Mouse (Mus musculus) hindbrain, embryonic 13.5 days (tissue): Measurements from ENCODE around the gene Cdc34. TPM values are rescaled to one million over a fixed set of nuclear protein-coding genes. Genes with fewer than 3 reads are reported as not detected.
"Not testable (repeated sequence)": the region's sequence is repeated elsewhere in the genome, so short reads cannot be mapped to it uniquely, and the experiment has no call there.

Experiments used
- ATAC-seq: fragments of 200-750 bp; cut with Nextera tagmentation; 2 replicates; pipeline ENCODE4 v1.8.0; 2017; ENCODE audit warnings: moderate TSS enrichment; ENCODE audit not compliant: low FRiP score
- H3K27ac ChIP-seq: fragments of 300-500 bp; sonication (generic); 2 replicates; pipeline ENCODE4 v1.5.1; 2015; ENCODE audit warnings: inconsistent platforms, mild to moderate bottlenecking, moderate library complexity
- H3K27me3 ChIP-seq: fragments of 300-500 bp; sonication (generic); 2 replicates; pipeline ENCODE4 v1.6.1; 2015; ENCODE audit warnings: mild to moderate bottlenecking, inconsistent platforms
- H3K36me3 ChIP-seq: fragments of 300-500 bp; sonication (generic); 2 replicates; pipeline ENCODE4 v1.6.1; 2015; ENCODE audit warnings: mild to moderate bottlenecking, inconsistent platforms
- H3K4me1 ChIP-seq: fragments of 300-500 bp; sonication (generic); replicated peaks from 2 replicates; pipeline ENCODE4 v1.6.1; 2015; ENCODE audit warnings: inconsistent platforms
- H3K4me2 ChIP-seq: fragments of 300-500 bp; sonication (generic); 2 replicates; pipeline ENCODE4 v1.6.1; 2015; ENCODE audit warnings: inconsistent platforms, mild to moderate bottlenecking, moderate library complexity
- H3K4me3 ChIP-seq: fragments of 300-500 bp; sonication (generic); 2 replicates; pipeline ENCODE4 v1.5.1; 2015; ENCODE audit warnings: mild to moderate bottlenecking, inconsistent platforms
- H3K9ac ChIP-seq: fragments of 300-500 bp; sonication (generic); 2 replicates; pipeline ENCODE4 v1.6.1; 2015; ENCODE audit warnings: mild to moderate bottlenecking, inconsistent platforms
- H3K9me3 ChIP-seq: fragments of 300-500 bp; sonication (generic); 2 replicates; pipeline ENCODE4 v1.6.1; 2016; ENCODE audit warnings: inconsistent platforms
- WGBS: fragments of 180-500 bp; shearing (Covaris S2); methylation state at CpG from one replicate; pipeline ENCODE4 v1.1.7; 2015; 5-methylcytosine and 5-hydroxymethylcytosine counted together
- polyA plus RNA-seq: library from polyadenylated mRNA; unstranded; fragments of >200 nt; fragmentation: Nextera tagmentation; extraction: Ambion mirVana; gene quantifications from 2 replicates; pipeline ENCODE4 v1.2.1, GENCODE M21; 2015

The Cdc34 gene
- polyA plus RNA-seq, 1 experiment from 2014 or later, result 92.7 TPM

DNA sequence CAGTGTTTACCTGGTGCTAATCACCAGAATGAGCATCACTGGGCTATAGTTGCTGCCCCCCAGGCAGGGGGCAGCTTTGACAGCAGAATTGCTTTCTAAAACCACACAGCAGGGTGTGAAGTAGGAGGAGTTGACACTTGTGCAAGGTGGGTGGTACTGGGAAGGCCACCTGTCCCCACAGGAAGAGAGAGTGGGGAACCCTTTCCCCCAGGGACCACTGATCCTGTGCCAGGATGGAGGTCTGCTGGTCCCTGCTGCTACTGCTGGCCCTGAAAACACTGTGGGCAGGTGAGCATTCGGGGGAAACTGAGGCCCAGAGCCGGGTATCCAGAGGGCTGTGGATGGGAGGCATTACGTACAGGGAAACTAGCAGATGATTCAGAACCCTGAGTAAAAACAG is 7.2 kb downstream of the Cdc34 start:
- ATAC-seq, result no peak
- H3K4me1 ChIP-seq, result peaks cover 3% of the 10 kb centered on the region
- H3K27me3 ChIP-seq, result no peaks in the 10 kb centered on the region
- WGBS, result 98% methylated on average over 3 of the region's 3 CpGs
- H3K9me3 ChIP-seq, result no peaks in the 10 kb centered on the region
- H3K9ac ChIP-seq, result no peak overlapping the region
- H3K4me3 ChIP-seq, result no peak overlapping the region
- H3K4me2 ChIP-seq, result no peak overlapping the region
- peaks cover 56% of the 10 kb centered on the region for H3K36me3 ChIP-seq
- no peak overlapping the region for H3K27ac ChIP-seq

DNA sequence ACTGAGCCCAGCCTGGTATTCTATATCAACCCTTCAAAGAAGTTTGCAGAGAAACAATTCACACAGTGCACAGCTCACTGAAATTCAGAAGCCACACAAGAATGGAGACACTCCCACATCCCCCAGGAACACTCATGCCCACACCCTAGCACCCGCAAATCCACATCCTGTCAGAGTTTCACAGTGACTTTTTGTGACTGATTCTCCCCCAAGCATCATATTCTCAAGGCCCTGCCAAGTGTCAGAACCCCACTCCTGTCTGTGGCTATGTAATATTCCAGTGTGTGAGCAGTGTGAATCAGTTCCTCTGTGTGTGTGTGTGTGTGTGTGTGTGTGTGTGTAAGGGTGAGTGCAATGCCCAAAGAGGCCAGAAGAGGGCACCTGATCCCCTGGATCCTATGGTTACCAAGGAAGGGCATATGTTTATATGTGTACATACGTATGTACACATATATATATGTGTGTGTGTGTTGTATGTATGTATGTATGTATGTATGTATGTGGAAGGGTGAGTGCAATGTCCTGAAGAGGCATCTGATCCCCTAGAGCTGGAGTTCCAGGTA is 10.1 kb downstream of the Cdc34 start:
- 94% methylated on average over 2 of the region's 2 CpGs for WGBS
- H3K4me3 ChIP-seq, result no peak overlapping the region
- H3K27me3 ChIP-seq, result no peaks in the 10 kb centered on the region
- H3K36me3 ChIP-seq, result peaks cover 29% of the 10 kb centered on the region
- H3K9me3 ChIP-seq, result no peaks in the 10 kb centered on the region
- no peak overlapping the region for H3K9ac ChIP-seq
- H3K4me2 ChIP-seq, result no peak overlapping the region
- no peak for ATAC-seq
- H3K27ac ChIP-seq, result no peak overlapping the region
- H3K4me1 ChIP-seq, result no peaks in the 10 kb centered on the region

DNA sequence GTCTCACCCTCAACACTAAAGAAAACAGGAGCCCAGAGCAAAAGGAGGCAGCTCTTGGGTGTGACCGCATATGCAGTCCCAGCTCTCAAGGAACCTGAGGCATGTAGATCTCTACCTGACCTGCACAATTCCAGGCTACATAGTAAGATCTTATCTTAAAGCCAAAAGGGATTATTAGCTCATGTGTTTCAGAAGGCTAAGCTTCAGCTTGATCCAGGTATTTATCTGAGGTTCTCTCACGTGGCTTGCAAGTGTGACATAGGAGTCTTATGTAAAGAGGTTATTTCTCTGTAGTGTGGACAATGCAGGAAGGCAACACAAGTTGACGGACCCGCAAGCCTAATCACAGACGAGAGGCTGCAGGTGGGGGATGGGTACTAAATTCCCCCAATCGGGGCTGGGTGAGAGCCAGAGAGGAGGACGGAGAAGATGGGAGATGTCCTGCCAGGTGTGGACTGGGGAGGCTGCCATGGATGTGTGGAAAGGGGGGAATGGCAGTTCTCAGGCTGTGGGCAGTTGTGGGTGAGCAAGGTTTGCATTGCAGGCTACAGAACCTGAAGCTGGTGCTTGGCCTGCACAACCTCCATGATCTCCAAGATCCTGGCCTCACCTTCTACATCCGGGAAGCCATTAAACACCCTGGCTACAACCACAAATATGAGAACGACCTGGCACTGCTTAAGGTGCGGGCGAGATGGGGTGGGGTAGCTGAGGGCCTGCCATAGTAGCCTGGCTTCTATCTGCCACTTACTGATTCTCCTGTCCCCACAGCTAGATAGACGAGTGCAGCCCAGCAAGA is 11.8 kb downstream of the Cdc34 start:
- Histone ChIP-seq H3K4me3 (no peak overlapping the region), H3K27ac (no peak overlapping the region), H3K27me3 (no peaks in the 10 kb centered on the region), H3K36me3 (peaks cover 12% of the 10 kb centered on the region), H3K4me1 (no peaks in the 10 kb centered on the region), H3K4me2 (no peak overlapping the region), H3K9me3 (no peaks in the 10 kb centered on the region), H3K9ac (no peak overlapping the region; the same call in 1 of the 2 replicates)
- WGBS, result 82% methylated on average over 12 of the region's 12 CpGs
- no peak for ATAC-seq

DNA sequence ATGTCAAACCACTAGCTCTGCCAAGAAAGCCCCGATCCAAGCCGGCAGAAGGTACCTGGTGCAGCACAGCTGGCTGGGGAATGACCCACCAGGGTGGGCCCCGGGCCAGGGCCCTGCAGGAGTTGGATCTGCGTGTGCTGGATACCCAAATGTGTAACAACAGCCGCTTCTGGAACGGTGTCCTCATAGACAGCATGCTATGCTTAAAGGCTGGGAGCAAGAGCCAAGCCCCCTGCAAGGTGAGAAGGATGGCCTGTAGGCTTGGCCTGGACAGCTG is 12.3 kb downstream of the Cdc34 start:
- no peak overlapping the region for H3K4me3 ChIP-seq
- ATAC-seq, result no peak
- H3K9ac ChIP-seq, result no peak overlapping the region; the same call in 1 of the 2 replicates
- no peaks in the 10 kb centered on the region for H3K27me3 ChIP-seq
- H3K4me1 ChIP-seq, result no peaks in the 10 kb centered on the region
- WGBS, result 84% methylated on average over 6 of the region's 6 CpGs
- H3K4me2 ChIP-seq, result no peak overlapping the region
- H3K36me3 ChIP-seq, result peaks cover 6% of the 10 kb centered on the region
- no peak overlapping the region for H3K27ac ChIP-seq
- no peaks in the 10 kb centered on the region for H3K9me3 ChIP-seq

DNA sequence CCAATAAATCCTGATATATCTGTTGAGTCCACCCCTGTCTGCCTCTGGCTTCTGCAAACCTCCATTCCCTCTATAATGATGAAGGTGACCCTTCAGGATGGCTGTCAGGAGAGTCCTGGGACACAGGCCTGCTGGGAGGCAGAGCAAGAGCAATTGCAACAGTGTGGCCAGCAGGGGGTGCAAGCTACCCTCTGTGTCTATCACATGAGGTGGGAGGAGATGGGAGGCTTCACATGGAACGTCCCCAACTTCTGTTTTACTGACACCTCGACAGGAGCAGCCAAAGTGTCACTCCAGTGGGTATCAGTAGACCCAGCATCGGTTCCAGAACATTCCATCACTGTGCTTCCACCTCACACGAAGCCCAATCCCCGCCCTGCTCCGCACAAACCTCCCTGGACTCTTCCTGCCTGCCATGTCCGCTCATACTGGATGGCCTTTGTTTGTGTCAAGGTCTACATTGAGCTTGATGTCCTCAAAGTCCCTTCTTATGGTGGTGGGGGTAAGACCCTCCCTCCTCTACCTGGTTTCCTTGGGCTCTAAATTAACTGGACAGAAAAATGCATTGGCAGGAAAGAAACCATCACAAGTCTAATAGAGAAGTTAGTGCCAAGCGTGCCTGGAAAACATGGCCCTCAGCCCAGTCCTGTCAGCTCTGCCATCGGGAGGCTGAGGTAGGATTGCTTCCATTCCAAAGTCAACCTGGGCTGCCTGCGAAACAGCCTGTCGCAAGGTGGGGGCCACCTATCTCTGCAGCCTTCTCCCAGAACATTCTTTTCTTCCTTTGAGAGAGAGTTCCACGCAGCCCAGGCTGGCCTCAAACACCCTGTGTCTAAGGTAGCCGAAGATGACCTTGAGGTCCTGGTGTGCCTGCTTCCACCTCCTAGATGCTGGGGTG is 13.5 kb downstream of the Cdc34 start:
- Histone ChIP-seq H3K27me3 (no peaks in the 10 kb centered on the region), H3K4me1 (no peaks in the 10 kb centered on the region), H3K27ac (no peak overlapping the region), H3K36me3 (no peaks in the 10 kb centered on the region), H3K4me2 (no peak overlapping the region), H3K9ac (peak overlapping the region; percentile 13; the same call in 1 of the 2 replicates), H3K9me3 (no peaks in the 10 kb centered on the region), H3K4me3 (no peak overlapping the region)
- WGBS, result 70% methylated on average over 13 of the region's 13 CpGs
- peak; percentile 11; the same call in 1 of the 2 replicates for ATAC-seq

DNA sequence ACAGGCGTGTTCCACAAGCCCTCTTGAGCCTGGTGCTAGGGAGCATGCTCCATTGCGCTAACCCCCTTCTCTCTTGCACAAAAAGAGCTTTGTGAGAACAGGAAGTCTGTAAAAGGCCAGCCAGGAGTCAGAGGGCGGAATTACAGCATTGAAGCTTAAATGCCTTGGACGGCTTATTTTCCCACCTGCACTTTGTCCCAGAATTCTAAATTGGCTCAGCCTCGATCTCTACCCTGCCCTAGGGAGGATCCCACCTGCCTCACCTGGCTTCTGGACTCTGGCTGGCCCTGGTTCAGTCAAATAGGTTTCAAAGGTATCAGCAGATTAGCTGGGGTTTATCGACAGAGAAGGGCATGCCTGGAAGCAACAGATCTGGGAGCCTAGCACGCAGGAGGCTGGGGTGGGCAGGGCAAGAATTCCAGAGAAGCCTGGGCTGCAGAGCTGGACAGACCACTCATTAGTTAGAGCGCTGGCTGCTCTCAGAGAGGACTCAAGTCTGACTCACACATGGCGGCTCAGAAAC is 14.2 kb downstream of the Cdc34 start:
- Histone ChIP-seq H3K9me3 (no peaks in the 10 kb centered on the region), H3K27me3 (no peaks in the 10 kb centered on the region), H3K4me3 (no peak overlapping the region), H3K4me1 (no peaks in the 10 kb centered on the region), H3K36me3 (no peaks in the 10 kb centered on the region), H3K27ac (0 out of 2 replicates have a peak overlapping the region, but pooled peaks have one; percentile 23), H3K4me2 (no peak overlapping the region), H3K9ac (no peak overlapping the region)
- 70% methylated on average over 9 of the region's 9 CpGs for WGBS
- no peak for ATAC-seq

DNA sequence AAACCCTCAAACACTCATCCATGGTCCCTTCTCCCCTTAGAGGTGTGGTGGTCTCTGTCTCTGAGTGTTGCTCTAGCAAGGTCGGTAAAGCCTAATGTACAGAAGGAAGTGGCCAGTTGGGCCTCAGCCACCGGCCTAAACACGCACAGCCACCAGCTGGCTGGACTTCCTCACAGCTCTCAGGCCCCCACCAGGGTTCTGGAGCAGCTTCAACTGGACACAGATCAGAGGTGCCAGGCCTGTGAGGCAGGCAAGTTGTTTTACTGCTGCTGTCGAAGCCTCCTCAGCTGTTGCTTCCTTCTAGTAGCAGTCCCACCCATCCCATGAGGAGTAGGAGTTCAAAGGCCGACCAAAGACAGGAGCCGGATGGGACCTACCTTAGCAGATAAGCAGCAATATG is 15.9 kb downstream of the Cdc34 start:
- 76% methylated on average over 6 of the region's 6 CpGs for WGBS

DNA sequence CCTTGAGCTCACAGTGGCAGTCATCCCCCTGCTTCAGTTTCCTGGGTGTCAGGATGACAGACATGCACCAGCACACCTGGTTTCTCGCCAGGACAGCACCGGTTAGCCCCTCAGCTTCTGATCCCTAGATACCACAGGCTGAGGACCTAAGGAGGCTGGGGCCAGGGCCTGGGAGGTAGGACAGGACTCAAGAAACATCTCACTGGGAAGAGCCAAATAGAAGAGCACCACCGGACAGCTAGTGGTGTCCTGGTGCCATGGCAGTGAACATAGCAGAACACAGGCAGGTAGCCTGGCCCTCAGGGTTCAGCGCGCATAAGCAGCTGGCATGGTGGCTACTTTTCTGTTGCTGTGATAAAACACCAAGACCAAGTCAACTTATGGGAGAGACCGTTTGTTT is 16.5 kb downstream of the Cdc34 start:
- no peak for ATAC-seq

More for the DNA sequence above, 15.9 kb downstream of the Cdc34 start:
- Histone ChIP-seq H3K9me3 (no peaks in the 10 kb centered on the region), H3K9ac (no peak overlapping the region), H3K27me3 (no peaks in the 10 kb centered on the region), H3K4me3 (no peak overlapping the region), H3K27ac (no peak overlapping the region), H3K36me3 (no peaks in the 10 kb centered on the region), H3K4me1 (no peaks in the 10 kb centered on the region), H3K4me2 (no peak overlapping the region)
- no peak for ATAC-seq

DNA sequence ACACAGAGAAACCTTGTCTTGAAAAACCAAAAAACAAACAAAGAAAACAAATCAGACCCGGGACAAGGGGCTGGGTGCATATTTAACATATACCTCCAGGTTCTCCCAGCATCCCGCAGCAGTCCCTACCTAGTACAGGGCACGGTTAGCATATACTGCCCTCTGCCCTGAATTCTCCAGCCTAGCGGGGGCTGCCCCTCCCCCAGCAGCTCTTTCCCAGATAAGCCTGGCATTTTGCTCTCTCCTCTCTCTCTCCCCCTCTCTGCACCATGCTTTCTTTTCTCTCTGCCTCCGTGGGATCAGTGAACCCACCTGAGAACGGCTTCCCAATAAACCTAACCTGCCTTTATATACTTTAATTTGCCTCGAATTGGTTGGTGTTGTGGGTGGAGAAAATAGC is 18.7 kb downstream of the Cdc34 start:
- Histone ChIP-seq H3K4me2 (no peak overlapping the region), H3K27ac (no peak overlapping the region), H3K4me1 (peaks cover 9% of the 10 kb centered on the region), H3K36me3 (no peaks in the 10 kb centered on the region), H3K9me3 (no peaks in the 10 kb centered on the region), H3K27me3 (no peaks in the 10 kb centered on the region), H3K9ac (0 out of 2 replicates have a peak overlapping the region, but pooled peaks have one; percentile 24), H3K4me3 (no peak overlapping the region)
- ATAC-seq, result no peak
- WGBS, result 55% methylated on average over 7 of the region's 7 CpGs

More for the DNA sequence above, 16.5 kb downstream of the Cdc34 start:
- H3K27me3 ChIP-seq, result no peaks in the 10 kb centered on the region
- no peak overlapping the region; the same call in 1 of the 2 replicates for H3K27ac ChIP-seq
- no peak overlapping the region for H3K4me3 ChIP-seq
- WGBS, result 95% methylated on average over 6 of the region's 6 CpGs
- H3K4me1 ChIP-seq, result no peaks in the 10 kb centered on the region
- H3K9me3 ChIP-seq, result no peaks in the 10 kb centered on the region
- H3K9ac ChIP-seq, result no peak overlapping the region
- H3K4me2 ChIP-seq, result no peak overlapping the region
- H3K36me3 ChIP-seq, result no peaks in the 10 kb centered on the region

DNA sequence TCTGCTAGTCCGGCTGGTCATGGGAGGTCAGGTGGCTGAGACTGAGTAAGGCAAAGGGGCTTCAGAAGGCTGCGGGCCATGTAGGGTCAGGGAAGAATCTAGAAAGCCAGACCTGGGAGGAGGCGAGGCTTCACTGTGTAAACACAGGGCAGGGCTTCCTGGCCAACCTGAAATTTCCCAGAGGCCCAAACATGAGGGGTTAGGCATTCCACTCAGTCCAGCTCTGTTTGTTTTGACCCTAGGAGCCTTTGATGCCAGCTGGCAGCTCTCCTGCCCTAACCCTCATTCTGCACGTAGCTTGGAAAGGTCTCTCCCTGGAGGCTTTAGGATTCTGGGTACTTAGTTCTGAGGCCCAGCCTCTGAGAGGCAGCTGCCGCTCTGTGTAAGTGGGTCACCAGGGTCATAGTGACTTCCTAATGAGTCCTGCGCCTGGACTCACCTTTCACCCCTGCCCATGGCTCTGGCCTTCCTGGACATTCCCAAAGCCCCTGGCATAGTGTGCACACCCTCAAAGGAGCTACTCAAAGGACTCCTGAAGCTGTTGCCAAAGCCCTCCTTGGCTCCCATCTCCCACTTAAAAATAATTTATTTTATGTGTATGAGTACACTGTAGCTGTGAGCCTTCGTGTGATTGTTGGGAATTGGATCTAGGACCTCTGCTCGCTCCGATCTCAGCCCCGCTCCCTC is 19.6 kb downstream of the Cdc34 start:
- Histone ChIP-seq H3K4me3 (no peak overlapping the region), H3K9ac (0 out of 2 replicates have a peak overlapping the region, but pooled peaks have one; percentile 13), H3K4me2 (no peak overlapping the region), H3K9me3 (no peaks in the 10 kb centered on the region), H3K27me3 (no peaks in the 10 kb centered on the region), H3K27ac (0 out of 2 replicates have a peak overlapping the region, but pooled peaks have one; percentile 6), H3K4me1 (peaks cover 18% of the 10 kb centered on the region), H3K36me3 (no peaks in the 10 kb centered on the region)
- 69% methylated on average over 10 of the region's 10 CpGs for WGBS
- ATAC-seq, result no peak

DNA sequence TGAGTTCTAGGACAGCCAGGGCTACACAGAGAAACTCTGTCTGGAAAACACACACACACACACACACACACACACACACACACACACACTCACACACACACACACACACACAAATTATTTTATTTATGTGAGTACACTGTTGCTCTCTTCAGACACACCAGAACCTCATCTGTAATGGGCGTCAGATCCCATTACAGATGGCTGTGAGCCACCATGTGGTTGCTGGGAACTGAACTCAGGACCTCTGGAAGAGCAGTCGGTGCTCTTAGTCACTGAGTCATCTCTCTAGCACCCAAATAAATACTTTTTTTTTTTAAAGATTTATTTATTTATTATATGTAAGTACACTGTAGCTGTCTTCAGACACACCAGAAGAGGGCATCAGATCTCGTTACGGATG is 21.0 kb downstream of the Cdc34 start:
- not testable (repeated sequence) for ATAC-seq, H3K9ac ChIP-seq, H3K9me3 ChIP-seq, H3K4me3 ChIP-seq, H3K36me3 ChIP-seq, H3K4me2 ChIP-seq, H3K27me3 ChIP-seq, H3K27ac ChIP-seq
- 86% methylated on average over 4 of the region's 4 CpGs for WGBS
- peaks cover 32% of the 10 kb centered on the region for H3K4me1 ChIP-seq
